Mouse (Mus musculus) forebrain, embryonic 16.5 days (tissue): ENCODE measurements around the gene Ruvbl1. TPM values are rescaled to one million over a fixed set of nuclear protein-coding genes. Genes with fewer than 3 reads are reported as not detected.

Experiments
- ATAC-seq: fragments of 200-750 bp; cut with Nextera tagmentation; 2 replicates; pipeline ENCODE4 v1.8.0; 2017; ENCODE audit warnings: mild to moderate bottlenecking, moderate library complexity
- H3K27ac ChIP-seq: fragments of 300-500 bp; sonication (generic); 2 replicates; pipeline ENCODE4 v1.5.1; 2014; ENCODE audit warnings: low read length, control low read depth
- H3K27me3 ChIP-seq: fragments of 300-500 bp; sonication (generic); replicated peaks from 2 replicates; pipeline ENCODE4 v1.6.1; 2014; ENCODE audit warnings: low read length; ENCODE audit not compliant: control insufficient read depth, insufficient read depth
- H3K36me3 ChIP-seq: fragments of 300-500 bp; sonication (generic); 2 replicates; pipeline ENCODE4 v1.6.1; 2014; ENCODE audit not compliant: control insufficient read depth, insufficient read depth
- H3K4me1 ChIP-seq: fragments of 300-500 bp; sonication (generic); replicated peaks from 2 replicates; pipeline ENCODE4 v1.6.1; 2014; ENCODE audit warnings: low read length; ENCODE audit not compliant: control insufficient read depth, insufficient read depth
- H3K4me2 ChIP-seq: fragments of 300-500 bp; sonication (generic); 2 replicates; pipeline ENCODE4 v1.6.1; 2014; ENCODE audit warnings: mild to moderate bottlenecking, low read length, control low read depth
- H3K4me3 ChIP-seq: fragments of 300-500 bp; sonication (generic); replicated peaks from 2 replicates; pipeline ENCODE4 v1.5.1; 2014; ENCODE audit warnings: mild to moderate bottlenecking, low read length, control low read depth
- H3K9ac ChIP-seq: fragments of 300-500 bp; sonication (generic); replicated peaks from 2 replicates; pipeline ENCODE4 v1.6.1; 2014; ENCODE audit warnings: low read depth, low read length, control low read depth
- H3K9me3 ChIP-seq: fragments of 300-500 bp; sonication (generic); 2 replicates; pipeline ENCODE4 v1.6.1; 2016; ENCODE audit warnings: low read length; ENCODE audit not compliant: control insufficient read depth
- WGBS: fragments of 180-500 bp; shearing (Covaris S2); extraction: QIAGEN DNeasy Blood & Tissue Kit; methylation state at CpG from one replicate; pipeline ENCODE4 v1.1.7; 2014; 5-methylcytosine and 5-hydroxymethylcytosine counted together
- polyA plus RNA-seq: library from polyadenylated mRNA; unstranded; fragments of >200 nt; fragmentation: Nextera tagmentation; extraction: Ambion mirVana; gene quantifications from 2 replicates; pipeline ENCODE4 v1.2.1, GENCODE M21; 2015

The Ruvbl1 gene
- polyA plus RNA-seq, 1 experiment from 2014 or later: 133 TPM

DNA sequence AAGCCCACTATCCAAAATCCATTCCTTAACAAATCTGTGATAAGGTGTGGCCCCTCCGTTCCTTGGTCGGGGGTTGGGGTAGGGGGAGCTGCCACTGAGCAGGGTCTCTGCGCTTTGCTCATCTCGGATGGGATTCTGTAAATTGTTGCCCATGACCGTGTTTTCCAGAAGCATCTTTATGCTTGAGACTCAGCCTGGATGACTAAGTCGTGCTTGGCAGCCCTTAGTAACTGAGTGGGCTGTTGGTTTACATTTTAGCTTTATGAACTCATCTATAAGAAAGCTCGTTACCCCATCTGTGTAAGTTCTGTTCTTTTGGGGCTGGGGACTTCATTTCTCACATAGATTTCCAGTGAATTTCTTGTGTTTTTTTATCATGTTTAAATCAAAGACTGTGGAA lies 23.8 kb downstream of the Ruvbl1 start:
- no peak overlapping the region for H3K4me2 ChIP-seq
- H3K36me3 ChIP-seq: peaks cover 4% of the 10 kb centered on the region; the same call in 1 of the 2 replicates
- ATAC-seq: no peak
- H3K27me3 ChIP-seq: no peaks in the 10 kb centered on the region
- no peak overlapping the region for H3K27ac ChIP-seq
- 87% methylated on average over 7 of the region's 7 CpGs for WGBS
- H3K9me3 ChIP-seq: no peaks in the 10 kb centered on the region
- H3K4me3 ChIP-seq: no peak overlapping the region
- no peak overlapping the region for H3K9ac ChIP-seq
- peaks cover 25% of the 10 kb centered on the region for H3K4me1 ChIP-seq

DNA sequence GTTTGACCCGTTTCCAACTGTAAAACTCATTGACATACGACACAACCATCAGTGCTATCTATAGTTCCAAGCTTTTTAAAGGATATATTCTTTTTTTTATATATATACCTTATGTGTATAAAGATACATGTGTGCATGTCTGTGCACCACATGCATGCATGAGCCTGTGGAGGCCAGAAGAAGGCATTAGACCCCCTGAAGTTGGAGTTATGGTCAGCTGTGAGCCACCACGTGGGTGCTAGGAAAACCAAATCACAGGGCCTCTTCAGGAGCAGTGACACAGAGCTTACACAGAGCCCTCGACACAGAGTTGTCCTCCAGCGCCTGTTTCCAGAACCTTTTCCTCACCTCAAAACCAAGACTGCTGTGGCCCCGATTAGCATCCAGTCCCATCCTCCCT lies 24.6 kb downstream of the Ruvbl1 start:
- Histone ChIP-seq H3K9me3 (no peaks in the 10 kb centered on the region), H3K9ac (no peak overlapping the region), H3K4me3 (no peak overlapping the region), H3K27me3 (no peaks in the 10 kb centered on the region), H3K27ac (no peak overlapping the region), H3K4me2 (no peak overlapping the region), H3K36me3 (peaks cover 4% of the 10 kb centered on the region; the same call in 1 of the 2 replicates), H3K4me1 (peaks cover 25% of the 10 kb centered on the region)
- 82% methylated on average over 6 of the region's 6 CpGs for WGBS
- ATAC-seq: no peak

DNA sequence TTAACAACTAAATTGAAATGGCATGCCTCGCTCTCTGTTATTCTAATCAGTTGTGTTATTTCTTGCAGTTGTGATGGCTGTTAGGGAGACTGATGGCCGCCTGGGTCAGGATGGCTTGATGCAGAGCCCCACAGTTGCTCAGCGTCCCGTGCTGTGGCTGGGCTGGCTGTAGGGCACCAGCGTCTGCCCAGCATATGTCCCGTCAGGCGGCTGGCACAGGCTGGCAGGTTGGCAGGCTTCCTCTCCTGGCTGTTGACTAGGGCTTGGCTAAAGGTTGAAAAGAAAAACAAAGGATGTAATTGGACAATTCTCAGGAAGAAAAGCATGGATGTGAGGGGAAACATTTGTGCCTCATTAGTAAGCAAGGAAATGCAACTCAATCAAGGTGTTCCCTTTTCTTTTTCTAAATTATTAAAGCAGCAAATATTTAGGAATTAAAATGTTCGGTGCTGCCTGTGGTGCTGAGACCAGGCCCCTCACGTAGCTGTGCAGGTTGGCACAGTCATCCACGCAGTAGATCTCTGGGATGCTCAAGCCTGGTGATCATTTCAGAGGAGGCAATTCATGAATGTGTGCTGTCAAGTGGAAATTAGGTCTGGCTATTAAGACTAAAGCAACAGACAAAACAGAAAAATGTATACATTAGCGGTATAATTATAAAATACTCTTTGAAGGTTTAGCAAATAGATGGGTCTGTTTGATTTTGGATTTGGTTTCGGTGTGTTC lies 25.6 kb downstream of the Ruvbl1 start:
- Histone ChIP-seq H3K27ac (peak overlapping the region; percentile 60), H3K9ac (no peak overlapping the region), H3K4me3 (no peak overlapping the region), H3K27me3 (no peaks in the 10 kb centered on the region), H3K4me2 (no peak overlapping the region), H3K36me3 (peaks cover 4% of the 10 kb centered on the region; the same call in 1 of the 2 replicates), H3K9me3 (no peaks in the 10 kb centered on the region), H3K4me1 (peaks cover 25% of the 10 kb centered on the region)
- 48% methylated on average over 12 of the region's 12 CpGs for WGBS
- ATAC-seq: peak; percentile 88

GRCm38 (mm10) chr6:88493712-88494111 lies 28.5 kb downstream of the Ruvbl1 start:
- H3K4me2 ChIP-seq: no peak overlapping the region
- H3K27me3 ChIP-seq: no peaks in the 10 kb centered on the region
- no peak overlapping the region for H3K9ac ChIP-seq
- 82% methylated on average over 6 of the region's 6 CpGs for WGBS
- no peaks in the 10 kb centered on the region for H3K9me3 ChIP-seq
- no peak overlapping the region for H3K27ac ChIP-seq
- no peak overlapping the region for H3K4me3 ChIP-seq
- no peak for ATAC-seq
- H3K36me3 ChIP-seq: peaks cover 9% of the 10 kb centered on the region
- peaks cover 16% of the 10 kb centered on the region for H3K4me1 ChIP-seq

DNA sequence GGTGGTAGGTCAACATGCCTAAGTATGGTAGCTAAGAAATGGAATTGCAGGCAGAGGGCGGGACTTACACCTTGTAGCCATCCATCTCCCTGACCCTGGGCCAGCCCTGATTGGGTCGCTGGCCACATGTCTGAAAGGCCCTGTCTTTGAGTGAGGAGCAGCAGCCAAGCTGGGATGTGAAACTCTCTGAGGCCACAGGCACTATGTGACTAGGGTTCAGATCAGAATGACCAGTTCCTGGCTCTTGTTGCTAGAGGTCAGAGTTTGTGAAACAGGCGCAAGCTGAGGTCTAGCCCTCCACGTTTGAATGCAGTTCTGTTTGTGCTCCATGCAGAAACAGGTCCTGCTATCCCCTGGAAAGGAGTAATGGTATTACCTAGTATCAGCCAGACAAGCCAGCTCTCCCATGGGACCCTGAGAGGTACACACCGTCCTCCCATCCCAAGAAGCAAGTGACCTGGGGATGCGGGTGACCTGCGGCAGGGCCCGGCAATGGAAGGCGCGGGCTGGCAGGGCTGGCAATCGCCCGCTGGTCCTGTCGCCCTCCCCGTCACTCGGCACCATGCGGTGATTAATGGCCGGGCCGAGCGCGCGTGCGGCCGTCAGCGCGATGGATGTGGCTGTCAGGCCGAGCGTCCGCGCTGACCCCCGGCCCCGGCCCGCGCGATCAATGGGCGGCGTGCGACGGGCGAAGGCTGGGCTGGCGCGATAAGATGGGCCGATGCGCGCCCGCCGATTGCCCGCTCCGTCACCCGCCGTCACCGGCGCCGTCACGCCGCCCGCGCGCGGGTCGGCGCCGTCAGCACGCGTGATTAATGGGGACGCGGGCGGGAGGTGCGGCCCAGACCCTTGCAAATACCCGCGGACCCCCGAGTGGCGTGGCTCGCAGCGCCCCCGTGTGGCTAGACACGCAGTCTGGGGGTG lies 34.5 kb downstream of the Ruvbl1 start:
- peaks cover 6% of the 10 kb centered on the region; the same call in 1 of the 2 replicates for H3K4me1 ChIP-seq
- H3K9me3 ChIP-seq: no peaks in the 10 kb centered on the region
- no peaks in the 10 kb centered on the region for H3K27me3 ChIP-seq
- WGBS: 3% methylated on average over 75 of the region's 76 CpGs
- peaks cover 29% of the 10 kb centered on the region for H3K36me3 ChIP-seq
- no peak overlapping the region for H3K27ac ChIP-seq
- peak; percentile 89 for ATAC-seq
- H3K4me2 ChIP-seq: peak overlapping the region; percentile 94
- peak overlapping the region; percentile 73 for H3K9ac ChIP-seq
- peak overlapping the region; percentile 57 for H3K4me3 ChIP-seq

- 9% methylated on average over 3 of the region's 3 CpGs for WGBS
- peak; percentile 47 for ATAC-seq
- Histone ChIP-seq H3K36me3 (peaks cover 32% of the 10 kb centered on the region), H3K4me3 (peak overlapping the region; percentile 57), H3K4me2 (peak overlapping the region; percentile 94), H3K9me3 (no peaks in the 10 kb centered on the region), H3K27me3 (no peaks in the 10 kb centered on the region), H3K4me1 (peaks cover 6% of the 10 kb centered on the region; the same call in 1 of the 2 replicates), H3K27ac (no peak overlapping the region), H3K9ac (peak overlapping the region; percentile 73)
Measured at GRCm38 (mm10) chr6:88500405-88500767, 35.2 kb downstream of the Ruvbl1 start.

GRCm38 (mm10) chr6:88502030-88502970 lies 37.1 kb downstream of the Ruvbl1 start:
- Histone ChIP-seq H3K27me3 (no peaks in the 10 kb centered on the region), H3K9me3 (no peaks in the 10 kb centered on the region), H3K4me3 (no peak overlapping the region), H3K4me1 (peaks cover 6% of the 10 kb centered on the region; the same call in 1 of the 2 replicates), H3K9ac (no peak overlapping the region), H3K36me3 (peaks cover 42% of the 10 kb centered on the region), H3K4me2 (no peak overlapping the region), H3K27ac (no peak overlapping the region)
- WGBS: 79% methylated on average over 13 of the region's 13 CpGs
- ATAC-seq: no peak

DNA sequence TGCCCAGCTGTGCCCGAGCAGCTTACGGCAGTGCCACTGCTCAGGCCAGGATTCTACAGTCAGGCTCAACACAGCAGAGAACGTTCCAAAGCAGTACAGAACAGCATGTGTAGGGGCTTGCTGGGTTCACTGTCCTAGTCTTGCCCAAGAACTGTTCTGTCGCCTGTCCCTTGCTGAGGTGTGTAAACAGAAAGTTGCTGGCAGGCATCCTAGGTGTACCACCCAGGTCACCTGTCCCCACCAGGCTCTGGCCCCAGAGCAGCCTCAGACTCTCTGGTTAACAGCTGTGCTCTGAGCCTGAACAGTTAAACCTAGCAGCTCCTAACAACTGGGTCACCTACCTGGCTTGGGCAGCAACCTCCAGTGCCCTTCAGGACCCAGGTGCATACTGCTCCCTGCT lies 37.8 kb downstream of the Ruvbl1 start:
- no peak overlapping the region for H3K27ac ChIP-seq
- no peak overlapping the region for H3K4me2 ChIP-seq
- peaks cover 6% of the 10 kb centered on the region; the same call in 1 of the 2 replicates for H3K4me1 ChIP-seq
- H3K4me3 ChIP-seq: no peak overlapping the region
- ATAC-seq: no peak
- H3K36me3 ChIP-seq: peaks cover 40% of the 10 kb centered on the region
- no peaks in the 10 kb centered on the region for H3K27me3 ChIP-seq
- no peak overlapping the region for H3K9ac ChIP-seq
- H3K9me3 ChIP-seq: no peaks in the 10 kb centered on the region
- 92% methylated on average over 4 of the region's 4 CpGs for WGBS
